Mouse (Mus musculus) bone marrow, adult 2 months (tissue): Measurements from ENCODE around the gene Bves.

Source experiments
- CTCF ChIP-seq: fragments of 200-500 bp; IDR thresholded peaks from 2 replicates; pipeline ENCODE4 v1.5.1; 2011; ENCODE audit warnings: low read length, control low read depth; ENCODE audit not compliant: control insufficient read depth, insufficient read depth
- POLR2A ChIP-seq: fragments of 200-500 bp; IDR thresholded peaks from 2 replicates; pipeline ENCODE4 v1.6.1; 2011; ENCODE audit warnings: low read depth, mild to moderate bottlenecking, control low read depth, low read length, borderline replicate concordance; ENCODE audit not compliant: control insufficient read depth

DNA sequence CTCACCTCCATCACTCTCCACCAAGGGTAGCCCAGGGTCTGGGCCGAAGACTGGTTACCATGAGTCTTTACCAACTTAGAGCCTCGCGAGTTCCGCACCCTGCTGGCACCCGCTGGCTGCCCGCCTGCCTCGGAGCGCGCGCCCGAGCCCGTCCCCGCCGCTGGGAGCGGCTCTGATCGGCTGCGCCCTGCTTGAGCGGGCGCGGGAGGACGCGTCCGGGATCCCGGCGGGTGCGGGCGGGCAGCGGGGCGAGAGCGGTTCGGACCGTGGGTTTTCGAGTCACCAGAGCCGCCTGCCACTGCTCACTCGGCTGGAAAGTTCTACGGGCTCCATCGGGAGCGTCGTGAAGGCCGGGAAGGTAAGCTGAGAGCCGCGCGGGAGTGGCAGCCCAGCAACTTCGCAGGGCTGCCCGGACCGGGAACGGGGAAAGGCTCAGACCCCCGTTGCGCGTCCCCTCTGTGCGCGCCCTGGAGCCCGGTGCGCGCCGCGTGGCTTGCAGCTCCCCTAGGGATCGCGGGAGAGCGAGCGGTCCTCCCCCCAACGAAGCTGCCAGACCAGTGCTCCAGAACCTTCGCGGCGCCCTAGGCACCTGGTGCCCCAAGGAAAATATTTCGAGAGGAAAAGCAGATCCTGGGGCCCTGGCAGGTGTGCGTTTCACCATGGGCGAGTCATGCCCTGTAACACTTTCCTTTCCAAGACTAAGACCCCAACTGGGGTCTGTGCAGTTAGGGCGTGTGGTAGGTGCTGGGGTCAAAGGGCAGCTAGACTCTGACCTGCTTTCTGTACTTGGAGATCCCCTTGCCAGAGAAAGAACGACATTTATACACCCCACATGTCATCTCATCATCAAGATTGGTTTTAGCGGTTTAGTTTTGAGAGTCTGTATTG is 46.1 kb upstream of the Bves start:
- no peak for TF ChIP-seq POLR2A
- no peak for TF ChIP-seq CTCF
